Mouse (Mus musculus): ENCODE data around the gene Lgals3bp. TPM values are rescaled to one million over a fixed set of nuclear protein-coding genes. Genes with fewer than 3 reads are reported as not detected.

Gene Lgals3bp
- polyA plus RNA-seq, 1 experiment from 2014 or later: 13.0 TPM

- H3K36me3 ChIP-seq (ENCODE audit: control insufficient read depth, insufficient read depth, low read length): no peaks in the 10 kb centered on the region
- no peak overlapping the region for H3K4me2 ChIP-seq (replicated peaks; ENCODE audit: low read depth, low read length)
- no peaks in the 10 kb centered on the region for H3K9me3 ChIP-seq (ENCODE audit: control insufficient read depth, low read length)
- H3K27ac ChIP-seq (ENCODE audit: low read depth, low read length): no peak overlapping the region
- H3K27me3 ChIP-seq (ENCODE audit: control insufficient read depth, insufficient read depth, low read length): no peaks in the 10 kb centered on the region
- peaks cover 10% of the 10 kb centered on the region; the same call in 1 of the 2 replicates for H3K4me1 ChIP-seq (ENCODE audit: control insufficient read depth, insufficient read depth, low read length)
- ATAC-seq (ENCODE audit: low FRiP score, low TSS enrichment): no peak
- no peak overlapping the region for H3K4me3 ChIP-seq (ENCODE audit: low read length)
- no peak overlapping the region for H3K9ac ChIP-seq (ENCODE audit: low read depth, low read length)
- 47% methylated on average over 5 of the region's 5 CpGs for WGBS
Measured at GRCm38 (mm10) chr11:118375881-118376280, 26.0 kb downstream of the Lgals3bp start.

GRCm38 (mm10) chr11:118375461-118375860 is 26.4 kb downstream of the Lgals3bp start:
- no peak for ATAC-seq (ENCODE audit: low FRiP score, low TSS enrichment)
- Histone ChIP-seq H3K27ac (ENCODE audit: low read depth, low read length) (no peak overlapping the region), H3K4me3 (ENCODE audit: low read length) (no peak overlapping the region), H3K4me1 (ENCODE audit: control insufficient read depth, insufficient read depth, low read length) (peaks cover 10% of the 10 kb centered on the region; the same call in 1 of the 2 replicates), H3K4me2 (replicated peaks; ENCODE audit: low read depth, low read length) (no peak overlapping the region), H3K36me3 (ENCODE audit: control insufficient read depth, insufficient read depth, low read length) (no peaks in the 10 kb centered on the region), H3K27me3 (ENCODE audit: control insufficient read depth, insufficient read depth, low read length) (no peaks in the 10 kb centered on the region), H3K9ac (ENCODE audit: low read depth, low read length) (no peak overlapping the region), H3K9me3 (ENCODE audit: control insufficient read depth, low read length) (no peaks in the 10 kb centered on the region)
- WGBS: 77% methylated on average over 8 of the region's 8 CpGs

GRCm38 (mm10) chr11:118375006-118375405 is 26.9 kb downstream of the Lgals3bp start:
- no peak for ATAC-seq (ENCODE audit: low FRiP score, low TSS enrichment)
- H3K27me3 ChIP-seq (ENCODE audit: control insufficient read depth, insufficient read depth, low read length): no peaks in the 10 kb centered on the region
- no peaks in the 10 kb centered on the region for H3K9me3 ChIP-seq (ENCODE audit: control insufficient read depth, low read length)
- peaks cover 10% of the 10 kb centered on the region; the same call in 1 of the 2 replicates for H3K4me1 ChIP-seq (ENCODE audit: control insufficient read depth, insufficient read depth, low read length)
- H3K9ac ChIP-seq (ENCODE audit: low read depth, low read length): no peak overlapping the region
- no peak overlapping the region for H3K27ac ChIP-seq (ENCODE audit: low read depth, low read length)
- H3K36me3 ChIP-seq (ENCODE audit: control insufficient read depth, insufficient read depth, low read length): no peaks in the 10 kb centered on the region
- H3K4me2 ChIP-seq (replicated peaks; ENCODE audit: low read depth, low read length): no peak overlapping the region
- no peak overlapping the region for H3K4me3 ChIP-seq (ENCODE audit: low read length)

GRCm38 (mm10) chr11:118374506-118374905 is 27.4 kb downstream of the Lgals3bp start:
- peaks cover 10% of the 10 kb centered on the region; the same call in 1 of the 2 replicates for H3K4me1 ChIP-seq (ENCODE audit: control insufficient read depth, insufficient read depth, low read length)
- no peak overlapping the region for H3K9ac ChIP-seq (ENCODE audit: low read depth, low read length)
- no peak overlapping the region for H3K27ac ChIP-seq (ENCODE audit: low read depth, low read length)
- H3K4me2 ChIP-seq (replicated peaks; ENCODE audit: low read depth, low read length): no peak overlapping the region
- H3K9me3 ChIP-seq (ENCODE audit: control insufficient read depth, low read length): no peaks in the 10 kb centered on the region
- no peaks in the 10 kb centered on the region for H3K36me3 ChIP-seq (ENCODE audit: control insufficient read depth, insufficient read depth, low read length)
- ATAC-seq (ENCODE audit: low FRiP score, low TSS enrichment): no peak
- no peak overlapping the region for H3K4me3 ChIP-seq (ENCODE audit: low read length)
- H3K27me3 ChIP-seq (ENCODE audit: control insufficient read depth, insufficient read depth, low read length): no peaks in the 10 kb centered on the region
- WGBS: 55% methylated on average over 5 of the region's 5 CpGs

GRCm38 (mm10) chr11:118372641-118373040 is 29.3 kb downstream of the Lgals3bp start:
- no peak overlapping the region for H3K9ac ChIP-seq (ENCODE audit: low read depth, low read length)
- no peaks in the 10 kb centered on the region for H3K27me3 ChIP-seq (ENCODE audit: control insufficient read depth, insufficient read depth, low read length)
- H3K4me3 ChIP-seq (ENCODE audit: low read length): no peak overlapping the region
- WGBS: 66% methylated on average over 7 of the region's 7 CpGs
- ATAC-seq (ENCODE audit: low FRiP score, low TSS enrichment): no peak
- no peak overlapping the region for H3K4me2 ChIP-seq (replicated peaks; ENCODE audit: low read depth, low read length)
- no peak overlapping the region for H3K27ac ChIP-seq (ENCODE audit: low read depth, low read length)
- H3K4me1 ChIP-seq (ENCODE audit: control insufficient read depth, insufficient read depth, low read length): peaks cover 10% of the 10 kb centered on the region; the same call in 1 of the 2 replicates
- H3K36me3 ChIP-seq (ENCODE audit: control insufficient read depth, insufficient read depth, low read length): no peaks in the 10 kb centered on the region
- no peaks in the 10 kb centered on the region for H3K9me3 ChIP-seq (ENCODE audit: control insufficient read depth, low read length)

GRCm38 (mm10) chr11:118371876-118372275 is 30.0 kb downstream of the Lgals3bp start:
- ATAC-seq (ENCODE audit: low FRiP score, low TSS enrichment): no peak
- Histone ChIP-seq H3K4me2 (replicated peaks; ENCODE audit: low read depth, low read length) (no peak overlapping the region), H3K27ac (ENCODE audit: low read depth, low read length) (no peak overlapping the region), H3K36me3 (ENCODE audit: control insufficient read depth, insufficient read depth, low read length) (no peaks in the 10 kb centered on the region), H3K4me1 (ENCODE audit: control insufficient read depth, insufficient read depth, low read length) (peaks cover 10% of the 10 kb centered on the region; the same call in 1 of the 2 replicates), H3K4me3 (ENCODE audit: low read length) (no peak overlapping the region), H3K9ac (ENCODE audit: low read depth, low read length) (no peak overlapping the region), H3K27me3 (ENCODE audit: control insufficient read depth, insufficient read depth, low read length) (no peaks in the 10 kb centered on the region), H3K9me3 (ENCODE audit: control insufficient read depth, low read length) (no peaks in the 10 kb centered on the region)
- WGBS: 87% methylated on average over 7 of the region's 7 CpGs

- Histone ChIP-seq H3K9ac (ENCODE audit: low read depth, low read length) (no peak overlapping the region), H3K9me3 (ENCODE audit: control insufficient read depth, low read length) (no peaks in the 10 kb centered on the region), H3K27me3 (ENCODE audit: control insufficient read depth, insufficient read depth, low read length) (no peaks in the 10 kb centered on the region), H3K4me1 (ENCODE audit: control insufficient read depth, insufficient read depth, low read length) (peaks cover 9% of the 10 kb centered on the region), H3K4me3 (ENCODE audit: low read length) (no peak overlapping the region), H3K36me3 (ENCODE audit: control insufficient read depth, insufficient read depth, low read length) (no peaks in the 10 kb centered on the region), H3K4me2 (replicated peaks; ENCODE audit: low read depth, low read length) (no peak overlapping the region), H3K27ac (ENCODE audit: low read depth, low read length) (no peak overlapping the region)
- ATAC-seq (ENCODE audit: low FRiP score, low TSS enrichment): no peak
- WGBS: 75% methylated on average over 8 of the region's 8 CpGs
Measured at GRCm38 (mm10) chr11:118369657-118370056, 32.2 kb downstream of the Lgals3bp start.

GRCm38 (mm10) chr11:118369251-118369650 is 32.6 kb downstream of the Lgals3bp start:
- 79% methylated on average over 5 of the region's 5 CpGs for WGBS
- Histone ChIP-seq H3K4me3 (ENCODE audit: low read length) (no peak overlapping the region), H3K9ac (ENCODE audit: low read depth, low read length) (no peak overlapping the region), H3K27me3 (ENCODE audit: control insufficient read depth, insufficient read depth, low read length) (no peaks in the 10 kb centered on the region), H3K4me1 (ENCODE audit: control insufficient read depth, insufficient read depth, low read length) (peaks cover 9% of the 10 kb centered on the region), H3K4me2 (replicated peaks; ENCODE audit: low read depth, low read length) (no peak overlapping the region), H3K36me3 (ENCODE audit: control insufficient read depth, insufficient read depth, low read length) (no peaks in the 10 kb centered on the region), H3K9me3 (ENCODE audit: control insufficient read depth, low read length) (no peaks in the 10 kb centered on the region), H3K27ac (ENCODE audit: low read depth, low read length) (no peak overlapping the region)
- no peak for ATAC-seq (ENCODE audit: low FRiP score, low TSS enrichment)

- Histone ChIP-seq H3K9me3 (ENCODE audit: control insufficient read depth, low read length) (no peaks in the 10 kb centered on the region), H3K27me3 (ENCODE audit: control insufficient read depth, insufficient read depth, low read length) (no peaks in the 10 kb centered on the region), H3K4me3 (ENCODE audit: low read length) (no peak overlapping the region), H3K27ac (ENCODE audit: low read depth, low read length) (no peak overlapping the region), H3K36me3 (ENCODE audit: control insufficient read depth, insufficient read depth, low read length) (no peaks in the 10 kb centered on the region), H3K4me1 (ENCODE audit: control insufficient read depth, insufficient read depth, low read length) (peaks cover 15% of the 10 kb centered on the region), H3K4me2 (replicated peaks; ENCODE audit: low read depth, low read length) (no peak overlapping the region), H3K9ac (ENCODE audit: low read depth, low read length) (no peak overlapping the region)
- ATAC-seq (ENCODE audit: low FRiP score, low TSS enrichment): no peak
- WGBS: 71% methylated on average over 3 of the region's 3 CpGs
Measured at GRCm38 (mm10) chr11:118368330-118368729, 33.6 kb downstream of the Lgals3bp start.

All from kidney, embryonic 14.5 days (tissue).